Mouse (Mus musculus) CH12.LX (cell line): ENCODE data around the gene Slc43a2. TPM values are rescaled to one million over a fixed set of nuclear protein-coding genes. Genes with fewer than 3 reads are reported as not detected.

Experiments used
- DNase-seq: peaks from one replicate; pipeline ENCODE4 v3.0.0-alpha.2; 2013; ENCODE audit errors: extremely low read depth
- H3K27ac ChIP-seq: 2 replicates; pipeline ENCODE4 v1.5.1; 2012; ENCODE audit warnings: low read depth, mild to moderate bottlenecking, control low read depth, moderate library complexity; ENCODE audit not compliant: insufficient read depth
- H3K27me3 ChIP-seq: replicated peaks from 2 replicates; pipeline ENCODE3; 2012; ENCODE audit warnings: inconsistent platforms
- H3K36me3 ChIP-seq, 2 experiments: replicated peaks in 1 of 2; 2 replicates each; pipeline versions ENCODE3 to v1.6.1; 2012; ENCODE audit warnings: inconsistent platforms in 1 of 2, low read length in 1 of 2, mild to moderate bottlenecking in 1 of 2, mixed read lengths in 1 of 2, moderate library complexity in 1 of 2; ENCODE audit not compliant: control insufficient read depth in 1 of 2, insufficient read depth in 1 of 2
- H3K4me1 ChIP-seq, 2 experiments: 2 replicates each; pipeline ENCODE4 v1.6.1; 2012; ENCODE audit warnings: inconsistent platforms in 1 of 2, moderate library complexity in 1 of 2; ENCODE audit not compliant: insufficient read depth in 2 of 2, control insufficient read depth in 1 of 2
- H3K4me2 ChIP-seq: 2 replicates; pipeline ENCODE4 v1.6.1; 2012; ENCODE audit warnings: low read depth, mild to moderate bottlenecking, control low read depth; ENCODE audit not compliant: poor library complexity, insufficient read depth, severe bottlenecking
- H3K4me3 ChIP-seq, 3 experiments: fragments of 150-350 bp in 1 of 3; sonication (generic) in 1 of 3; replicated peaks in 1 of 3; 2 replicates each; pipeline versions ENCODE3 to v1.5.1; 2011 to 2012; ENCODE audit warnings: low read depth in 2 of 3, low read length in 2 of 3, mild to moderate bottlenecking in 2 of 3, moderate library complexity in 2 of 3, control low read depth in 1 of 3, improper control_type of control experiment in 1 of 3, inconsistent platforms in 1 of 3, mixed read lengths in 1 of 3; ENCODE audit not compliant: poor library complexity in 1 of 3
- H3K79me2 ChIP-seq: replicated peaks from 2 replicates; pipeline ENCODE4 v1.6.1; 2012; ENCODE audit warnings: mild to moderate bottlenecking, moderate library complexity; ENCODE audit not compliant: control insufficient read depth, poor library complexity, insufficient read depth, severe bottlenecking; ENCODE audit errors: extremely low read depth
- H3K9ac ChIP-seq: 2 replicates; pipeline ENCODE4 v1.6.1; 2012; ENCODE audit warnings: low read depth, mild to moderate bottlenecking, control low read depth, moderate library complexity; ENCODE audit not compliant: insufficient read depth
- H3K9me3 ChIP-seq: replicated peaks from 2 replicates; pipeline ENCODE3; 2012; ENCODE audit warnings: low read length, inconsistent platforms, mixed read lengths
- BHLHE40 ChIP-seq: IDR thresholded peaks from 2 replicates; pipeline ENCODE4 v1.6.1; 2011; ENCODE audit warnings: mild to moderate bottlenecking, low read depth, low read length, improper control_type of control experiment
- CHD1 ChIP-seq: IDR thresholded peaks from 2 replicates; pipeline ENCODE4 v1.6.1; 2012; ENCODE audit warnings: low read depth, low read length, improper control_type of control experiment, inconsistent platforms
- CTCF ChIP-seq, 2 experiments: IDR thresholded peaks in 1 of 2; conservative IDR thresholded peaks in 1 of 2; 2 replicates each; pipeline ENCODE4 v1.5.1; 2011 to 2012; ENCODE audit warnings: low read depth in 2 of 2, low read length in 2 of 2, improper control_type of control experiment in 1 of 2, inconsistent platforms in 1 of 2, mild to moderate bottlenecking in 1 of 2, moderate library complexity in 1 of 2
- EP300 ChIP-seq: IDR thresholded peaks from 2 replicates; pipeline ENCODE4 v1.6.1; 2011; ENCODE audit warnings: low read length, improper control_type of control experiment
- HCFC1 ChIP-seq: IDR thresholded peaks from 2 replicates; pipeline ENCODE4 v1.6.1; 2012; ENCODE audit warnings: low read depth, mild to moderate bottlenecking, inconsistent platforms, low read length, improper control_type of control experiment
- MAFK ChIP-seq: IDR thresholded peaks from 2 replicates; pipeline ENCODE4 v1.6.1; 2011; ENCODE audit warnings: low read length, improper control_type of control experiment; ENCODE audit not compliant: insufficient replicate concordance
- MAX ChIP-seq: IDR thresholded peaks from 2 replicates; pipeline ENCODE4 v1.6.1; 2011; ENCODE audit warnings: low read length, improper control_type of control experiment
- MXI1 ChIP-seq: IDR thresholded peaks from 2 replicates; pipeline ENCODE4 v1.6.1; 2011; ENCODE audit warnings: mild to moderate bottlenecking, low read depth, low read length, improper control_type of control experiment
- NELFE ChIP-seq: IDR thresholded peaks from 2 replicates; pipeline ENCODE4 v1.6.1; 2011; ENCODE audit warnings: low read depth, low read length, improper control_type of control experiment
- NRF1 ChIP-seq: IDR thresholded peaks from 2 replicates; pipeline ENCODE4 v1.6.1; 2014; ENCODE audit warnings: low read depth, mild to moderate bottlenecking, inconsistent platforms, low read length, improper control_type of control experiment, moderate library complexity
- PAX5 ChIP-seq: IDR thresholded peaks from 2 replicates; pipeline ENCODE4 v1.6.1; 2012; ENCODE audit warnings: low read length, inconsistent platforms, mixed read lengths
- RAD21 ChIP-seq: IDR thresholded peaks from 2 replicates; pipeline ENCODE4 v1.6.1; 2011; ENCODE audit warnings: low read depth, mild to moderate bottlenecking, low read length, improper control_type of control experiment, moderate library complexity
- SIN3A ChIP-seq: IDR thresholded peaks from 2 replicates; pipeline ENCODE4 v1.6.1; 2012; ENCODE audit warnings: low read length, improper control_type of control experiment, inconsistent platforms
- SMC3 ChIP-seq: IDR thresholded peaks from 2 replicates; pipeline ENCODE4 v1.6.1; 2011; ENCODE audit warnings: low read depth, low read length, improper control_type of control experiment
- TBP ChIP-seq: conservative IDR thresholded peaks from 2 replicates; pipeline ENCODE4 v1.6.1; 2011; ENCODE audit warnings: low read depth, low read length, improper control_type of control experiment
- UBTF ChIP-seq: IDR thresholded peaks from 2 replicates; pipeline ENCODE4 v1.6.1; 2012; ENCODE audit warnings: low read depth, mild to moderate bottlenecking, inconsistent platforms, low read length, improper control_type of control experiment, moderate library complexity
- USF1 ChIP-seq: IDR thresholded peaks from 2 replicates; pipeline ENCODE4 v1.6.1; 2014; ENCODE audit warnings: low read depth, mild to moderate bottlenecking, inconsistent platforms, low read length, improper control_type of control experiment
- USF2 ChIP-seq: conservative IDR thresholded peaks from 2 replicates; pipeline ENCODE4 v1.6.1; 2011; ENCODE audit warnings: low read depth, low read length, improper control_type of control experiment
- dilution Hi-C: fragments of 300-500 bp; cut with MboI; formaldehyde crosslinking; loops from 2 replicates; pipeline ENCODE4 v1.14.3; 2020; ENCODE audit warnings: low sequenced_read_pairs; ENCODE audit not compliant: extremely low pct_unique_long_range_greater_than_20kb, extremely low pct_ligation_motif_present
- in situ Hi-C: fragments of 300-500 bp; cut with MboI; formaldehyde crosslinking; loops from 3 replicates; pipeline ENCODE4 v1.14.3; 2019; ENCODE audit warnings: low sequenced_read_pairs, low pct_ligation_motif_present, low pct_unique_long_range_greater_than_20kb, mixed read lengths
- polyA plus RNA-seq: library from polyadenylated mRNA; unstranded; fragments of >175 nt; gene quantifications from 2 replicates; pipeline ENCODE4 v1.2.1, GENCODE M21; 2012; ENCODE audit warnings: low read depth; ENCODE audit not compliant: insufficient read length
- total RNA-seq, 2 experiments: library from RNA; depleted of rRNA; stranded (reverse); fragments of 300-350 nt in 1 of 2; fragments of >200 nt in 1 of 2; gene quantifications; 2 replicates each; pipeline ENCODE4 v1.2.3; 2012 to 2014

Gene Slc43a2
- total and polyA plus RNA-seq, 3 experiments = 5.0 to 8.9 (median 8.8) TPM

DNA sequence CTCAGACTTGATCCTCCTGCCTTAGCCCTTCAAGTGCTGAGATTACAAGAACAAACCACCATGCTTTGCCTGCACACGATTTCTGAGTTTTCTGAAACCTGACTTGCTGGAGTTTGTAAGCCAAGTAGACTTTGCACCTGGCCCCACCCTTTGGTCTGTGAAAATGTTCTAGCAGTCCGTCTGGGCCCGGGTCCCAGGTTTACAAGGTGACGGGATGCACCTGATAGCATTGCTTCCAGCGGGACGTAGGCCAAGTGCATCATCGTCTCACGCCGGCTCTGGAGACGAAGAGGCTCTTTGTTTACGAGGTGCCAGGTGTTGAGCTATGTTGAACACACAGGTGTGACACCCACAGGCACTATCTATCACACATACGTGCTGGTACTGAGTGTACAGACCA lies 37.5 kb downstream of the Slc43a2 start:
- H3K9ac ChIP-seq = no peak overlapping the region
- no peak overlapping the region for H3K4me3 ChIP-seq
- no peaks in the 10 kb centered on the region for H3K27me3 ChIP-seq
- no peak for DNase-seq
- H3K9me3 ChIP-seq = no peaks in the 10 kb centered on the region
- H3K27ac ChIP-seq = no peak overlapping the region
- H3K4me2 ChIP-seq = no peak overlapping the region
- peaks cover 20 to 73% of the 10 kb centered on the region in 2 experiments for H3K36me3 ChIP-seq
- dilution Hi-C loops = no loop called here
- in situ Hi-C loops = no loop called here
- H3K4me1 ChIP-seq = peaks cover 22 to 71% of the 10 kb centered on the region in 2 experiments
- TF ChIP-seq CTCF (conservative IDR thresholded peaks at IDR 0.05 in 1 of 2, IDR thresholded peaks at IDR 0.05 in 1 of 2; ENCODE audit: low read depth in 2 of 2, low read length in 2 of 2) (no peak), SIN3A (no peak), BHLHE40 (no peak), USF1 (no peak), NELFE (no peak), CHD1 (no peak), NRF1 (no peak), SMC3 (no peak), UBTF (no peak), EP300 (no peak), TBP (no peak), PAX5 (no peak), MAX (no peak), MXI1 (no peak)
- H3K79me2 ChIP-seq = no peaks in the 10 kb centered on the region

DNA sequence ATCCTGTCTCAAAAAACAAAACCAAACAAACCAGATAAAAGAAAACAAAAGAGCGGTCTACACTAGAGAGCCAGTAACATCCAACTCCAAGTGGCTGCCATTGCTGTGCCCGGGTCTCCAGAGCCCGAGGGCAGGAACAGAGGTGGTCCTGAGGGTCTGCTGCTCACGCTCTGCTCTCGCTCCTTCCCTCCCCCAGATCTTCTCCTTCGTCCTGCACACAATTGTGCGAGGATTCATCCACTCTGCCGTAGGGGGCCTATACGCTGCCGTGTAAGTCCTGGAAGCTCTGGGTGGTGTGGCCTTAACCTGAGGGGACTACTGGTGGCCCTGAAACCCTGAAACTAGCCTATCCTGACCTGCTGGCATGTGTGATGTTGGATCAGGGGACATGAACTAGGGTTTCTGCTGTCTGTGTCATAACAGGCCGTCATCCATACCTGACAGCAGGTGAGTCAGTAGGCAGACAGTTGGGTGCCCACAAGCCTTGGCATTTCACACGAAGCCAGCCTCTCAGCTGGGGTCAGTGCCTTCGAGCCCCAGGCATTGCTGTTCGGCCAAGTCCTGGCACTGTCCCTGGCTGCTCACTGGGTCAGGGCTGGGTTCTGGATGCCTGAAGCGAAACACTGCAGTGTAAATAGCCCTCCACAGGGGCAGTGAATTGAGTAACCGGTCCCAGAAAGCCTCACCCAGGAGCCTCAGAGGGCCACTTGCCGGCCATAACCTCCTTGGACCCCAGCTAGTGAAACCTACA lies 39.1 kb downstream of the Slc43a2 start:
- H3K4me1 ChIP-seq = peaks cover 18 to 62% of the 10 kb centered on the region in 2 experiments
- no peak overlapping the region for H3K9ac ChIP-seq
- H3K4me3 ChIP-seq = no peak overlapping the region
- in situ Hi-C loops (loop anchor here (5.0 kb wide), 1 partner anchor 38 kb away; the partner anchor contains the start of gene Slc43a2), dilution Hi-C loops (no loop called here)
- no peaks in the 10 kb centered on the region for H3K79me2 ChIP-seq
- TF ChIP-seq UBTF (no peak), HCFC1 (no peak), TBP (no peak), RAD21 (no peak), MAFK (no peak), MXI1 (no peak), BHLHE40 (no peak), SIN3A (no peak), USF2 (no peak)
- H3K9me3 ChIP-seq = no peaks in the 10 kb centered on the region
- no peaks in the 10 kb centered on the region for H3K27me3 ChIP-seq
- peaks cover 20 to 68% of the 10 kb centered on the region in 2 experiments for H3K36me3 ChIP-seq
- no peak overlapping the region for H3K4me2 ChIP-seq
- DNase-seq = no peak
- no peak overlapping the region for H3K27ac ChIP-seq
